Mouse (Mus musculus): ENCODE data around the gene Arhgap15.

DNA sequence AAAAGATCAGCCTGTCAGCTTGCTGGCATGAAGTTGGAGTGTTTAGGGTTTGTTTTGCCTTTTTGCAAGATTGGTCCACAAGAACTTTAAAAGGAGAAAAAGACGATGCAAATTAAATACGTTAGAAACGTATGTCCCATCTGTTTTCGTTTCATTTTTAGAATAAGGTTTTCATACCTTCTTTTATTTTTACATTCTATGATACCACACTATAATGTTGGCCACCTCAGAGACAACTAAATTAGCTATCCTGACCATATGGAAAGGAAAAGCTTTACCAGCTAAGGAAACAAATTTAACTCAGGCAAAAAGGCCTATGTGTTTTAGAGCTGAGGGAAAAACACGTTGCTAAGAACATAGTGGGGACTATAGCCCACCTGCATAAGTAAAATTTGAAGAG lies 264.8 kb downstream of the Arhgap15 start:
- TF ChIP-seq EP300 (IDR thresholded peaks at IDR 0.05; ENCODE audit: low read depth) (no peak), CTCF (IDR thresholded peaks at IDR 0.05; ENCODE audit: low read depth) (no peak)
